Mouse (Mus musculus) cerebellum, adult 2 months (tissue): ENCODE data around the gene Mrps11.

Experiments
- CTCF ChIP-seq: fragments of 200-500 bp; IDR thresholded peaks from 2 replicates; pipeline ENCODE4 v1.5.1; 2011; ENCODE audit warnings: low read depth, mild to moderate bottlenecking, control low read depth, low read length, moderate library complexity, borderline replicate concordance; ENCODE audit not compliant: insufficient read depth
- POLR2A ChIP-seq: fragments of 200-500 bp; IDR thresholded peaks from 2 replicates; pipeline ENCODE4 v1.6.1; 2011; ENCODE audit warnings: low read length, control low read depth, borderline replicate concordance; ENCODE audit not compliant: insufficient read depth

GRCm38 (mm10) chr7:78814766-78815165 lies 31.8 kb downstream of the Mrps11 start:
- TF ChIP-seq POLR2A: no peak
- TF ChIP-seq CTCF: no peak
